Mouse (Mus musculus): Measurements from ENCODE around the gene Ptgs2.

- TF ChIP-seq CTCF (IDR thresholded peaks at IDR 0.05; ENCODE audit: low read depth, low read length) (no peak), GATA2 (IDR thresholded peaks at IDR 0.05; ENCODE audit: borderline replicate concordance, low read depth, low read length) (no peak), TAL1 (conservative IDR thresholded peaks at IDR 0.05; ENCODE audit: low read depth, low read length) (no peak), GATA1 (IDR thresholded peaks at IDR 0.05; ENCODE audit: borderline replicate concordance, low read length) (no peak)
These were observed 9.6 kb upstream of the Ptgs2 start for GRCm38 (mm10) chr1:150090229-150090628.

Data from G1E (cell line).